Mouse (Mus musculus) kidney, embryonic 14.5 days (tissue): ENCODE data around the gene Gkap1. TPM values are rescaled to one million over a fixed set of nuclear protein-coding genes. Genes with fewer than 3 reads are reported as not detected.
A peak's percentile ranks its signal among the peaks of the same experiment; 100 is the strongest.

ENCODE experiments used
- ATAC-seq: fragments of 200-750 bp; cut with Nextera tagmentation; 2 replicates; pipeline ENCODE4 v1.8.0; 2017; ENCODE audit warnings: moderate number of reproducible peaks, mild to moderate bottlenecking, moderate TSS enrichment, moderate library complexity; ENCODE audit not compliant: low FRiP score, low TSS enrichment
- H3K27ac ChIP-seq: fragments of 300-500 bp; sonication (generic); 2 replicates; pipeline ENCODE4 v1.5.1; 2014; ENCODE audit warnings: low read depth, mild to moderate bottlenecking, low read length, moderate library complexity, mixed read lengths
- H3K27me3 ChIP-seq: fragments of 300-500 bp; sonication (generic); 2 replicates; pipeline ENCODE4 v1.6.1; 2014; ENCODE audit warnings: mild to moderate bottlenecking, low read length; ENCODE audit not compliant: control insufficient read depth, insufficient read depth
- H3K36me3 ChIP-seq: fragments of 300-500 bp; sonication (generic); 2 replicates; pipeline ENCODE4 v1.6.1; 2014; ENCODE audit warnings: low read length, mixed read lengths; ENCODE audit not compliant: control insufficient read depth, insufficient read depth
- H3K4me1 ChIP-seq: fragments of 300-500 bp; sonication (generic); 2 replicates; pipeline ENCODE4 v1.6.1; 2014; ENCODE audit warnings: low read length, mixed read lengths; ENCODE audit not compliant: control insufficient read depth, insufficient read depth
- H3K4me2 ChIP-seq: fragments of 300-500 bp; sonication (generic); replicated peaks from 2 replicates; pipeline ENCODE4 v1.6.1; 2014; ENCODE audit warnings: low read depth, mild to moderate bottlenecking, low read length
- H3K4me3 ChIP-seq: fragments of 300-500 bp; sonication (generic); 2 replicates; pipeline ENCODE4 v1.5.1; 2014; ENCODE audit warnings: mild to moderate bottlenecking, low read length
- H3K9ac ChIP-seq: fragments of 300-500 bp; sonication (generic); 2 replicates; pipeline ENCODE4 v1.6.1; 2014; ENCODE audit warnings: low read depth, mild to moderate bottlenecking, low read length, moderate library complexity
- H3K9me3 ChIP-seq: fragments of 300-500 bp; sonication (generic); 2 replicates; pipeline ENCODE4 v1.6.1; 2016; ENCODE audit warnings: low read length; ENCODE audit not compliant: control insufficient read depth
- WGBS: fragments of 180-500 bp; shearing (Covaris S2); extraction: QIAGEN DNeasy Blood & Tissue Kit; methylation state at CpG from one replicate; pipeline ENCODE4 v1.1.7; 2014; 5-methylcytosine and 5-hydroxymethylcytosine counted together
- polyA plus RNA-seq: library from polyadenylated mRNA; unstranded; fragments of >200 nt; fragmentation: Nextera tagmentation; extraction: Ambion mirVana; gene quantifications from 2 replicates; pipeline ENCODE4 v1.2.1, GENCODE M21; 2014

Gkap1 gene
- polyA plus RNA-seq, 1 experiment from 2014 or later: 26.9 TPM

GRCm38 (mm10) chr13:58301961-58302360 lies 26.5 kb upstream of the Gkap1 start:
- WGBS: 94% methylated on average over 6 of the region's 6 CpGs
- H3K4me3 ChIP-seq: no peak overlapping the region
- H3K4me2 ChIP-seq: no peak overlapping the region
- H3K9me3 ChIP-seq: no peaks in the 10 kb centered on the region
- no peaks in the 10 kb centered on the region for H3K27me3 ChIP-seq
- H3K4me1 ChIP-seq: peaks cover 3% of the 10 kb centered on the region; the same call in 1 of the 2 replicates
- no peak for ATAC-seq
- no peaks in the 10 kb centered on the region for H3K36me3 ChIP-seq
- H3K27ac ChIP-seq: no peak overlapping the region
- H3K9ac ChIP-seq: no peak overlapping the region

DNA sequence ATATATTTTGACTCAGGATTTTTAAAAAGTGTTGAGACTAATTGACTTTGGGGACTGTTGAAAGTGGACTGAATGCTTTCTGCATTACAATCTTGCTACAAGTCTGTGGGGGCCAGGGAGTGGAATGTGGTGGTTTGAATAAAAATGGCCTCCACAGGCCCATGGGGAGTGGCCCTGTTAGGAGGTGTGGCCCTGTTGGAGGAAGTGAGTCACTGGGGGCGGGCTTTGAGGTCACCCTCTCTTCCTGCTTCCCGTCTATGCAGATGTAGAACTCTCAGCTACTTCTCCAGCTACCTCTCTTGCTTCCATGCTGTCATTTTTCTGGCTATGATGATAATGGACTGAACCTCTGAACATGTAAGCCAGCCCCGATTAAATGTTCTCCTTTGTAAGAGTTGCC lies 23.3 kb upstream of the Gkap1 start:
- Histone ChIP-seq H3K9me3 (no peaks in the 10 kb centered on the region), H3K9ac (no peak overlapping the region), H3K27me3 (no peaks in the 10 kb centered on the region), H3K4me3 (no peak overlapping the region), H3K36me3 (no peaks in the 10 kb centered on the region), H3K4me2 (no peak overlapping the region), H3K4me1 (no peaks in the 10 kb centered on the region), H3K27ac (no peak overlapping the region)
- no peak for ATAC-seq
- 90% methylated on average over 3 of the region's 3 CpGs for WGBS

- 79% methylated on average over 3 of the region's 3 CpGs for WGBS
- Histone ChIP-seq H3K9ac (no peak overlapping the region), H3K4me3 (no peak overlapping the region), H3K4me2 (no peak overlapping the region), H3K27me3 (no peaks in the 10 kb centered on the region), H3K27ac (no peak overlapping the region), H3K9me3 (no peaks in the 10 kb centered on the region), H3K36me3 (no peaks in the 10 kb centered on the region), H3K4me1 (peaks cover 5% of the 10 kb centered on the region; the same call in 1 of the 2 replicates)
- ATAC-seq: no peak
These were observed 20.1 kb upstream of the Gkap1 start for GRCm38 (mm10) chr13:58295582-58295981.

DNA sequence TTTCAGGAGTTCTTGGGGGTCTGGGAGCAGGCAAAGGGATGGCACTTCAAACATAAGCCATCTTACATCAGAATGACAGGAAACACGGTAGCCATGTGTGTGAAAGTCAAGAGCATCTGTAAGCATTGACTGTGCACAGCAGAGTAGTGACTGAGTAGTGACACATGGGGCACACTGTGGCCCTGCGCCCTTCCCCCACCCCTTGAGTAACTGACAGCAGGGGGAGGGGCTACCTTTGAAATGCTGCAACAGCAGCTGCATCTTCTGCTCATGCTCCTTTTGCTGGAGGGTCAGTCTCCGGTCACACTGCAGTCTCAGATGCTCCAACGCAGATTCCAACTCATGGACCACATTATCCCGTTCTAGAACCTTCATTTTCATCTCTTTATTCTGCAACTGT lies 17.3 kb upstream of the Gkap1 start:
- Histone ChIP-seq H3K9me3 (no peaks in the 10 kb centered on the region), H3K9ac (no peak overlapping the region), H3K36me3 (no peaks in the 10 kb centered on the region), H3K27ac (no peak overlapping the region), H3K4me2 (no peak overlapping the region), H3K4me3 (no peak overlapping the region), H3K4me1 (peaks cover 5% of the 10 kb centered on the region; the same call in 1 of the 2 replicates), H3K27me3 (no peaks in the 10 kb centered on the region)
- 20% methylated on average over 5 of the region's 5 CpGs for WGBS
- no peak for ATAC-seq

- H3K4me1 ChIP-seq: peaks cover 5% of the 10 kb centered on the region; the same call in 1 of the 2 replicates
- no peaks in the 10 kb centered on the region for H3K27me3 ChIP-seq
- H3K36me3 ChIP-seq: no peaks in the 10 kb centered on the region
- H3K27ac ChIP-seq: no peak overlapping the region
- WGBS: 58% methylated on average over 1 of the region's 1 CpGs
- no peaks in the 10 kb centered on the region for H3K9me3 ChIP-seq
- H3K9ac ChIP-seq: no peak overlapping the region
- H3K4me3 ChIP-seq: no peak overlapping the region
- ATAC-seq: no peak
- H3K4me2 ChIP-seq: no peak overlapping the region
These were observed 13.8 kb upstream of the Gkap1 start for GRCm38 (mm10) chr13:58289308-58289707.

DNA sequence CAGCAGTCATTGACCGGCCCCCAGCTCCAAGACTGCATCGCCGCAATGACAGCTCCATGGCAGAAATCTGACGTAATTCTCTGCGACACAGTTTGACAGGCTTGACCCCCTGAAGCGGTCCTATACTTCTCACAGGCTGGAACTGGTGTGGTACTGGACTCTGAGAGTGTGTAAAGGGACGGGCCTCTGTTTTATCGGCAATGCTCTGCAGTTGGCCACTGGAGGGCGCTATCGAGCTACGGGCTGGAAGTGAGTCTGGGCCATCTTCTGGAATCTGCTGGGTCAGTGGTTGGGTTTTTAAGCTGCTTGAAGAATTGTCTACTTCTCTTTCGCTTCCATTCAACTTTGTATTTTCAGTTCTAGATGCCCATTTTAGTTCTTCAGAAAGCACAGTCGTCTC lies 12.3 kb upstream of the Gkap1 start:
- Histone ChIP-seq H3K4me2 (no peak overlapping the region), H3K27me3 (no peaks in the 10 kb centered on the region), H3K9ac (no peak overlapping the region), H3K36me3 (no peaks in the 10 kb centered on the region), H3K27ac (no peak overlapping the region), H3K4me3 (no peak overlapping the region), H3K9me3 (no peaks in the 10 kb centered on the region), H3K4me1 (peaks cover 3% of the 10 kb centered on the region; the same call in 1 of the 2 replicates)
- peak; percentile 55 for ATAC-seq
- 11% methylated on average over 13 of the region's 13 CpGs for WGBS

DNA sequence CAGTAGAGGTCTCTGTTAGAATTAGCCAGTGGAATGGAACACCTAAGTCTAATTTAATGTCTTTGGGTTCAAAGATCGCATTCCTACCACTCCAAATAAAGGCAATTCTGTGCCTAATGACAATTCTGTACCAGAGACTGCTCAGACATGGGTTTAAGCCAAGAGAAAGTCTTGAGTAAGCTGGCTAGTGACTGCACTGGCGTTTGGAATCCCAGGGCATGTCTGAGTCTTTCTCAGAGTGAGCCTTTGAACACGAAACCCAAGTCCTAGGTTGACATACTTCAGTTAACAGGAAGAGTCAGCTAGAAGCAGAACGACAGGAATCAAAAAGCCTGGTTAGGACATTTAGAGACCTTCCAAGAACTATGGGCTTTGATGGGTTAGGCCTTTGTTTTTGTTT lies 8.0 kb upstream of the Gkap1 start:
- H3K9me3 ChIP-seq: no peaks in the 10 kb centered on the region
- no peaks in the 10 kb centered on the region for H3K4me1 ChIP-seq
- H3K9ac ChIP-seq: no peak overlapping the region
- H3K4me2 ChIP-seq: no peak overlapping the region
- no peak for ATAC-seq
- no peak overlapping the region for H3K4me3 ChIP-seq
- H3K36me3 ChIP-seq: no peaks in the 10 kb centered on the region
- WGBS: 50% methylated on average over 4 of the region's 4 CpGs
- no peak overlapping the region for H3K27ac ChIP-seq
- no peaks in the 10 kb centered on the region for H3K27me3 ChIP-seq

DNA sequence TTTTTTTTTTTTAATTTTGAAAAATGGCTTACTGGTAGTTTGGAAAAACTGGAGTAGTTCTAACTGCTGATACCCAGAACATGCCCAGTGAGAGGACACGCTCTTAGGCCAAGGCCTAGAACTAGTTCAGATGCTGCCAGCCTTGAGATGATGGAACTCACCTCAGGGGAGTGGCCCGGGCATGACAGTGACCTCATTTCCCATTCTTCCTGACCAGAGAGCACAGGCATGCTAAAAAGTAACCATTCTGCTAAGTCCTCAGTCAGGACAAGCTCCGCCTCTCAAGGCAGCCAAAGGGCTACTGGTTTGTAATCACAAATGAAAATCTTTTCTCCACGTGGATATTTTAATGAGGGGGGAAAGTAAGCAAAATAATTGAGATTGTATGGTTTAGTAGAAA lies 6.4 kb upstream of the Gkap1 start:
- Histone ChIP-seq H3K36me3 (no peaks in the 10 kb centered on the region), H3K4me1 (no peaks in the 10 kb centered on the region), H3K27ac (no peak overlapping the region), H3K4me3 (no peak overlapping the region), H3K4me2 (no peak overlapping the region), H3K9me3 (no peaks in the 10 kb centered on the region), H3K27me3 (no peaks in the 10 kb centered on the region), H3K9ac (no peak overlapping the region)
- no peak for ATAC-seq
- 69% methylated on average over 4 of the region's 4 CpGs for WGBS

GRCm38 (mm10) chr13:58280528-58280927 lies 5.0 kb upstream of the Gkap1 start:
- 90% methylated on average over 3 of the region's 3 CpGs for WGBS
- H3K4me3 ChIP-seq: no peak overlapping the region
- H3K4me1 ChIP-seq: no peaks in the 10 kb centered on the region

More at GRCm38 (mm10) chr13:58280528-58280927, 5.0 kb upstream of the Gkap1 start:
- no peak overlapping the region for H3K27ac ChIP-seq
- H3K9me3 ChIP-seq: no peaks in the 10 kb centered on the region
- H3K9ac ChIP-seq: no peak overlapping the region
- no peaks in the 10 kb centered on the region for H3K36me3 ChIP-seq
- ATAC-seq: no peak
- no peaks in the 10 kb centered on the region for H3K27me3 ChIP-seq
- no peak overlapping the region for H3K4me2 ChIP-seq
